Mouse (Mus musculus) lung, adult 2 months (tissue): ENCODE measurements around the gene Ric1. TPM values are rescaled to one million over a fixed set of nuclear protein-coding genes. Genes with fewer than 3 reads are reported as not detected.

ENCODE experiments used
- DNase-seq: peaks from one replicate; pipeline ENCODE4 v3.0.0; 2022
- H3K4me1 ChIP-seq: fragments of 200-500 bp; 2 replicates; pipeline ENCODE4 v1.6.1; 2011; ENCODE audit warnings: low read length; ENCODE audit not compliant: control insufficient read depth, insufficient read depth
- H3K4me3 ChIP-seq: fragments of 200-500 bp; replicated peaks from 2 replicates; pipeline ENCODE3; 2011; ENCODE audit warnings: low read depth, mild to moderate bottlenecking, control low read depth, low read length; ENCODE audit errors: extremely low read depth
- CTCF ChIP-seq: fragments of 200-500 bp; IDR thresholded peaks from 2 replicates; pipeline ENCODE4 v1.5.1; 2011; ENCODE audit warnings: mild to moderate bottlenecking, low read length, control low read depth; ENCODE audit not compliant: insufficient read depth
- POLR2A ChIP-seq: fragments of 200-500 bp; IDR thresholded peaks from 2 replicates; pipeline ENCODE4 v1.6.1; 2011; ENCODE audit warnings: low read depth, mild to moderate bottlenecking, control low read depth, low read length, borderline replicate concordance; ENCODE audit errors: extremely low read depth
- WGBS: fragments of 180-500 bp; shearing (Covaris S2); methylation state at CpG from one replicate; pipeline ENCODE4 v1.1.7; 2018; 5-methylcytosine and 5-hydroxymethylcytosine counted together
- polyA plus RNA-seq: library from polyadenylated mRNA; depleted of rRNA; stranded (reverse); fragments of >200 nt; gene quantifications from 2 replicates; pipeline ENCODE4 v1.2.3, GENCODE M21; 2012

Ric1 gene
- polyA plus RNA-seq, 1 experiment = 19.1 TPM

DNA sequence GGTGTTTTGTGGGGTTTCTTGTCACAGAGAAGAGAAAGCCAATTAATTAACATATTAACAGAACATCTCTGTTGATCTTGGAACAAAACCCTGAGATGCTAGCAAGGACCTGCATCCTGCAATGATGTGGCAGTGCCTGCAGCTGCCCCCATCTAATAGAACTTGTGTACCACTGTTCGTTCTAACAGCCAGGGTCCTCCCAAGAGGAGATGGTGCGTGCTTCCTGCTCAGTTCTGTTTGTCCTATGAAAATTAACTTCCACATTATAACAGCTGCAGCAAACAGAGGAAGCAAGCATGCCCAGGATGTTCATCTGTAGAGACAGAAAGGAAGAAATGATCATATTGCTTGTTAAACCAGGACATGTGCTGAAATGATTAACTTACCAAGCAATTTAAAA lies 37.5 kb upstream of the Ric1 start:
- no peak for DNase-seq
- WGBS = 40% methylated on average over 2 of the region's 2 CpGs

DNA sequence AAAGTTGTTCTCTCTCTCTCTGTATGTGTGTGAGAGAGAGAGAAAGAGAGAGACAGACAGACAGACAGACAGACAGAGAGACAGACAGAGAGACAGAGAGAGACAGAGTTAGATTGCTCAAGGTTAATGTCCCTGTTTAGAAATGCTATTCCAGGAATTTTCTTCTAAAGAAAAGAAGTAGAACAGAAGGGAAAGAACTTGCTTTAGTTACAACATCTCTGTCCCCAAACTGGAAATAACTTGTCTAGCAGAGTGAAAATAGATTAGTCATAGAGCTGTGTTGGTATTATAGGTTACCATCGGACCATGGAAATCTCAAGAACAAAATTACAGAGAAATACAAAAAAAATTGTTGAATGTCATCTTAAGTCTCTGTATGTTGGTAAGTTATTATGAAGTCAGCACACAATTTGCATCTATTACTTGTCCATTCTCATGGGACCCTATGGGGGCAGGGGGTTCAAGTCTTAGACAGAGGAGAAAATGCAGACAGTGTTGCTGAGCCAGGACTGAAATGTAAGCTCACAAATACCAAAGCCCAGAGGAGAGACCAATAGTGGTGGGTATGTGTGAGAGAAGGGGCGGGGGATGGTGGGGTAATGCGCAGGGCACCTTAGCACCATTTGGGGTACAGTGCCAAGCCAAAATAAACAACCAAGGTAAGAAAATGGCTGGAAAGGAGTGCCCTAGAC lies 36.7 kb upstream of the Ric1 start:
- no peak for DNase-seq
- H3K4me1 ChIP-seq = no peaks in the 10 kb centered on the region
- TF ChIP-seq POLR2A (no peak), CTCF (no peak)
- H3K4me3 ChIP-seq = no peak overlapping the region
- WGBS = 74% methylated on average over 3 of the region's 3 CpGs

More for the DNA sequence above, 37.5 kb upstream of the Ric1 start:
- Histone ChIP-seq H3K4me3 (no peak overlapping the region), H3K4me1 (no peaks in the 10 kb centered on the region)
- TF ChIP-seq POLR2A (no peak), CTCF (no peak)

DNA sequence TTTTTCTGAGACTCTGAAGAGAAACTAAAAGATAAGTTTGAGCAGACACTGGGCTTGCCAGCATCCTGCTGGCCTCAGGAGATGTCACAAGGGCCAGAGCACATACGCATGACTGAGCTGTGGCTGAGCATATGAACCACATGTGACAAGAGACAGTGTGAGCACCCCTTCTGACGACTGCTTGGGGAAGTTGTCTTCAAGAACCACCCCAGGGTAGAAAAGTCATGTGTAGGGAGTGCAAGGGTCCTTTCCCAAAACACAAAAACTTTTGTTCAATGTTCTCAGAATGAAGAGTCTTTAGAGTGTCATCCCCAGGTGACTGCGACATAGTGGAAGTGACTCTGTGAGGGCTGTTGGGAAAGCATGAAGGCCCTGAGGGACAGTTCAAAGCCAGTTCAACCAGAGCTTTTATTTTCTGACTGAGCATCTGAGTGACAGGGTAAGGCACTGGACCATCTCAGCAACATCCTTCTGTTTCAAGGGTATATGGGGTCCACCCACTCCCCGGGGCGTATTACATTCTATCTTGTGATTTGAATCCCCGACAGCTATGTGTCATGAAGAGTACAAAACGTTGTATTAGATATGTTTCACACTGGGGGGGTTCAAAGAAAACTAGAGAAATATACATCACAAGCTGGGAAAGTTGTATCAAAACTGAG lies 35.4 kb upstream of the Ric1 start:
- 80% methylated on average over 7 of the region's 7 CpGs for WGBS
- TF ChIP-seq POLR2A (no peak), CTCF (no peak)

DNA sequence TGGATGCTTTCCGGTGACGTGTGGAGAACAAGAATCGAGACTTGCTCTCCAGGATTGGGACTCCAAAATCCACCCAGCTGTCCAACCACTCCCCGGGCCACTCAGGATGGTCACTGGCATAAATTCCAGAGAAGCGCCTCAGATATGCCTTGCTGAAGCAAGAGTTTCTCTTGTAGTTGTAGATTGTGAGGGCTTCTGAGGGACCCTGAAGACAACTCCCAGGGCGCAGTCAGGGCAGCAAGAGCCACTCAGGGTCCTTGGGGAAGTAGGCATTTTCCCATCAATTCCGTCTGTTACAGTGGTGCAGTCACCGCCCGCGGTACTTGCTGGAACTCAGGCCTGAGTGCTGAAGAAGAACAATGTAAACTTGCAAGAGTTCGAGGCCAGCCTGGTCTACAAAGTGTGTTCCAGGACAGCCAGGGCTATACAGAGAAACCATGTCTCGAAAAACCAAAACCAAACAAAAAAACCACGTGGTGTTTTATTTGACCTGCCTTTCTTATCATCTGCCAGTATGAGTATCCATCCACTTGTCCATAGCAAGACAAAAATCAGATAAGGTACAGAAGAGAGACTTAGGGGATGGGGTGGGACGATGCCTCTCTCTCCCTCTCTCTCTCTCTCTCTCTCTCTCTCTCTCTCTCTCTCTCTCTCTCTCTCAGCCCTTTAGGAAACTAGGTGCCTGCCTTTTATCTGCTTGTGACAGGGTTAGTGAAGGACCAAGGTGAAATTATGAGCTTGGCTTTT lies 34.6 kb upstream of the Ric1 start:
- 82% methylated on average over 14 of the region's 14 CpGs for WGBS
- TF ChIP-seq CTCF (no peak), POLR2A (no peak)
- Histone ChIP-seq H3K4me3 (no peak overlapping the region), H3K4me1 (no peaks in the 10 kb centered on the region)
- DNase-seq = no peak

More for the DNA sequence above, 35.4 kb upstream of the Ric1 start:
- H3K4me3 ChIP-seq = no peak overlapping the region
- DNase-seq = no peak
- no peaks in the 10 kb centered on the region for H3K4me1 ChIP-seq

DNA sequence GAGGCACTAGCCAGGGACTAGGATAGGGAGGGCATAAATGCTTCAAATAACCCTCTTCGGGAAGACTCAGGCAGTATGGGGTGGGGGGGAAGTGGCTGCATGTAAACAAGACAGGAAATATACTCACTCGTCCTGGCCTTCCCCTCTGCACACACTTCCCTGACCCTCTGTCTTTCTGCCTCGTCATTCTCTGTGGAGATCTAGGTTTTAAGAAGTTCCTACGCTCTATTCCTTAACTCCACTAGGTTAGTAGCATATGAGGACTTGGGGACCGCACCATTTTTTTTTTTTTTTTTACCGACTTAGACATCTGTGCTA lies 34.0 kb upstream of the Ric1 start:
- Histone ChIP-seq H3K4me3 (no peak overlapping the region), H3K4me1 (no peaks in the 10 kb centered on the region)
- WGBS = 29% methylated on average over 6 of the region's 6 CpGs
- TF ChIP-seq POLR2A (no peak), CTCF (no peak)
- DNase-seq = no peak

DNA sequence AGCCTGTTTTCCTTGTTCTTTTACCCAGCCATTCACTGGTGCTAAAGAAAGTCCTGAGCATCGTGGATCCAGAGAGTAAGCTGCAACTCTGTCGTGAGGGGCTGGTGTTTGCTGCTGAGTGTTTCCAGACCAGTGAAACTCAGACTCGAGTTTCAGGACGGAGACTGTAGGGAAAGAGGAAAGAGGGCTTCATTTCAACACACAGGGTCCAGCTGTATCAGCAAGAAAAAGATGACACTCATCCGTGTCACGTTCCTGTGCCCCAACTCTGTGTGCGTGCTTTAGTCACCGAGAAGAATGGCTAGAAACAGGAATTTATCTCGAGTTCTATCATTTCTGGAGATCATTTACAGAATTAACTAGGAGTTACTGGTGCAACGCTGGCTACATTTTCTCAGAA lies 33.7 kb upstream of the Ric1 start:
- DNase-seq = no peak
- H3K4me3 ChIP-seq = no peak overlapping the region
- H3K4me1 ChIP-seq = no peaks in the 10 kb centered on the region
- 46% methylated on average over 10 of the region's 10 CpGs for WGBS
- TF ChIP-seq CTCF (no peak), POLR2A (no peak)

DNA sequence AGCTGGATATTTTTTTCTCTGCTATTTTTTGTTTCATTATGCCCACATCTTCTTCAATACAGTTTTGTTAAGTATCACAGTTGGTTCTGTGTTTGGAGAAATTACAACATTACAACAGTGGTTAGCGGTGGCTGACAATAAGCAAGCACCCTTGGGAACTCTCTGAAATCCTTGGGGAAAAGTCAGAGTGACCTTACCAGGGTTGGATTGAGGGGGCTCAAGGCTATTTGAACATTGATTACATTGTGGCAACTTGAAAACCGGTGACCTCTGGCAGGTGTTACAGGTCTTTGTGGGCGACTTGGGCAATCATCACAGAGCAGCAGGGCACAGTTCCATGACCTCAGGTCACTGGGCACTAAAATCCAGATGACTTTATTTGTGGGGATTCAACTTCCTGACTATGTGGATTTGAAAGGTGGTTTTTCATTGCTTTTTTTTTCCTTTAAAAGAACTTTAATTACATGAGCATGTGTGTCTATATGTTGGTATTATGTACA lies 32.2 kb upstream of the Ric1 start:
- Histone ChIP-seq H3K4me1 (no peaks in the 10 kb centered on the region), H3K4me3 (no peak overlapping the region)
- WGBS = 77% methylated on average over 3 of the region's 3 CpGs
- no peak for DNase-seq
- no peak for TF ChIP-seq CTCF
- TF ChIP-seq POLR2A = no peak

DNA sequence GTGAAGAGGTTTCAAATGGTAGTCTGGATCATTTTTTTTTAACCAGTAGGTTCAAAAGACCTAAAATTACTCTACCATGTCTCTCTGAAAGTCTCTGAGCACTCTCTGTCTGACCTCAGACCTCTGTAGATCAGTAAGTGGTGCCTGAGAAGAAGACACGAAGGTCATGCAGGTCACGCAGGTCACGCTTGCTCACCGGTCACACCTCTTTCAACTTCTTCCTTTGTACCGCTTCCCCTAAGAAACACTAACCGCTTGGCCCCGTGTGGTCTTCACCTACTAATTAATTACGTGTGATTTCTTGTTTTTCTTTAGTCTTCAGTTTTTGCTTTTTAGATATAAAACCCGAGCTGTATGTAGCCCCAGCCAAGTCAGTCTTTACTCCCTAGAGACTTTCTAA lies 30.6 kb upstream of the Ric1 start:
- WGBS = 78% methylated on average over 9 of the region's 9 CpGs
- TF ChIP-seq CTCF (no peak), POLR2A (no peak)
- DNase-seq = no peak
- Histone ChIP-seq H3K4me3 (no peak overlapping the region), H3K4me1 (no peaks in the 10 kb centered on the region)

DNA sequence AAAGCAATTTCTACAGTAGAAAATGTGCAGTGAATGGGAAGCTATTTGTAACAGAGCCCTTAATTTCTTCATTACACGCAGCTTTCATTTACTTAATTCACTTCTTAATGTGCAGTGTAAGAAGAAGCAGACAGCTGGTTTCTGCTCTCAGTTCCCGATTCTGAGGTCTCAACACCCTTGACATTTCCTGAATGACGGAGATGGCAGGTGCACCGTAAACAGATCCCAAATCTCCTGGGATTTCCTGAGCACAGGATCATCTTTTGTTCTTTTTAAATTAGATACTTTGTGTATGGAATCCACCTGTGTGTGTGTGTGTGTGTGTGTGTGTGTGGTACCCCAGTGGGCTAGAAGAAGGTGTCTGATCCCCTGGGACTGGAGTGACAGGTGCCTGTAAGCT lies 27.6 kb upstream of the Ric1 start:
- Histone ChIP-seq H3K4me1 (no peaks in the 10 kb centered on the region; the same call in 1 of the 2 replicates), H3K4me3 (no peak overlapping the region)
- DNase-seq = no peak
- WGBS = 69% methylated on average over 4 of the region's 4 CpGs
- no peak for TF ChIP-seq CTCF
- TF ChIP-seq POLR2A = no peak
